Mouse (Mus musculus) Muller cell, postnatal 12 days (primary cell): Measurements from ENCODE around the gene Kcnh2.
A peak's percentile ranks its signal among the peaks of the same experiment; 100 is the strongest.

Experiments
- DNase-seq: peaks from one replicate; pipeline ENCODE4 v3.0.0-alpha.2; 2015; ENCODE audit errors: inconsistent ontology term

Gene Kcnh2

GRCm38 (mm10) chr5:24319776-24320466 is 31.5 kb downstream of the Kcnh2 start:
- DNase-seq: no peak

- DNase-seq: no peak
Observed at GRCm38 (mm10) chr5:24309223-24309622, 42.2 kb downstream of the Kcnh2 start.

GRCm38 (mm10) chr5:24308621-24309020 is 42.8 kb downstream of the Kcnh2 start:
- no peak for DNase-seq

GRCm38 (mm10) chr5:24307118-24307777 is 44.2 kb downstream of the Kcnh2 start:
- DNase-seq: no peak

- no peak for DNase-seq
Observed at GRCm38 (mm10) chr5:24303199-24303598, 48.2 kb downstream of the Kcnh2 start.

- no peak for DNase-seq
Observed at GRCm38 (mm10) chr5:24299845-24300589, 51.4 kb downstream of the Kcnh2 start.

GRCm38 (mm10) chr5:24291954-24292353 is 59.5 kb downstream of the Kcnh2 start:
- DNase-seq: no peak

- no peak for DNase-seq
Observed at GRCm38 (mm10) chr5:24286221-24286970, 65.0 kb downstream of the Kcnh2 start.

- no peak for DNase-seq
Observed at GRCm38 (mm10) chr5:24284145-24284544, 67.3 kb downstream of the Kcnh2 start.

- no peak for DNase-seq
Observed at GRCm38 (mm10) chr5:24283181-24283580, 68.2 kb downstream of the Kcnh2 start.

GRCm38 (mm10) chr5:24280523-24280922 is 70.9 kb downstream of the Kcnh2 start:
- DNase-seq: peak; percentile 45

- DNase-seq: no peak
Observed at GRCm38 (mm10) chr5:24279527-24279926, 71.9 kb downstream of the Kcnh2 start.

- DNase-seq: no peak
Observed at GRCm38 (mm10) chr5:24278206-24278605, 73.2 kb downstream of the Kcnh2 start.

- peak; percentile 79 for DNase-seq
Observed at GRCm38 (mm10) chr5:24273683-24274621, 77.5 kb downstream of the Kcnh2 start.

- DNase-seq: no peak
Observed at GRCm38 (mm10) chr5:24270941-24271340, 80.5 kb downstream of the Kcnh2 start.
